Mouse (Mus musculus): ENCODE measurements around the gene Slc35e3.

DNA sequence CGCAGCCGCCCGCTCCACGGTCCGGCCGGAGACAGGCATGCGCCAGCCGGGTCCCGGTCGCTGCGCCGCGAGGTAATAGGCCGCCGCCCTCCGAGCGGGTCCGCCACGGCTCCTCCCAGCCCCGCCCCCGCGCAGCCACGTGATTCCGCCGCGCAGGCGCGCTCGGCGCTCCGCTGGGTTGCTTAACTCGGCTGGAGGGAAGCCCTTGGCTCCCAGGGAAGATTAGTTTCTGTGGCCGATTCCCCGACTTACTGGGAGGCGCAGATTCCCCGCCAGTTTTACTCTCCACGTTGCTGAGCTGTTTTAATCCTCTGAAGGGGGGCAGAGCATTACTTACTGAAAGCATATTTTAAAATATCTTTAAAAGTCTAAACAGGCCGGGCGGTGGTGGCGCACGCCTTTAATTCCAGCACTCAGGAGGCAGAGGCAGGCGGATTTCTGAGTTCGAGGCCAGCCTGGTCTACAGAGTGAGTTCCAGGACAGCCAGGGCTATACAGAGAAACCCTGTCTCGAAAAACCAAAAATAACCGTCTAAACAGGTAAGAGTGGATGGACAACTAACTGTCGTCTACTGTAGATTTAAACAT lies at the start of gene Slc35e3:
- TF ChIP-seq CTCF (IDR thresholded peaks at IDR 0.05; ENCODE audit: low read depth, low read length) (no peak), EP300 (IDR thresholded peaks at IDR 0.05; ENCODE audit: insufficient read depth, low read depth, low read length) (no peak)
